Mouse (Mus musculus): ENCODE measurements around the gene Acap2.

DNA sequence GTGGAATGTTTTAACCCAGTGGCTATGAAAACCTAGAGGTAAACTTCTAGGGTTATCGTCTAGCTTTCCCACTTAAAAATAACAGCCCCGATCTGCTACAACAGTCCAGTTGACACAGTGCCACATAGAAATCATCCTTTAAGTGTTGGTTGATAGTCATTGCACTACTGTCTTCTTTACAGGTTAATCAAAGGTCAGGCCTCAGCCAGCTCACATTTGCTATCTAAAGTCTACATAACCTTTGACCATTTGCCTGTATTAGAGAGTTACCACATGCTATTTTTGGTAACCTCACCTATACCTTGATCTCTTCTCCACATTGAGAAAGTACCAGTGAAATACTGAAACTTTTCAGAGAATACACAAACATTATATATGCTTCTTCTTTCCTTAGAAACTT lies 659 bp upstream of the Acap2 start:
- TF ChIP-seq CTCF (IDR thresholded peaks at IDR 0.05; ENCODE audit: low read depth): no peak
- peak; percentile 26; the same call in 1 of the 2 replicates for TF ChIP-seq EP300 (IDR thresholded peaks at IDR 0.05; ENCODE audit: low read depth)
